Mouse (Mus musculus): ENCODE data around the gene Pzp. TPM values are rescaled to one million over a fixed set of nuclear protein-coding genes. Genes with fewer than 3 reads are reported as not detected.

Gene Pzp
- total and polyA plus RNA-seq, 3 experiments, result not detected

GRCm38 (mm10) chr6:128504743-128505142 is 21.8 kb downstream of the Pzp start:
- in situ Hi-C loops (cut with MboI; ENCODE audit: low pct_ligation_motif_present, low pct_unique_long_range_greater_than_20kb, low sequenced_read_pairs), result no loop called here
- Histone ChIP-seq H3K4me3 (replicated peaks in 1 of 3; ENCODE audit: low read depth in 2 of 3, low read length in 2 of 3, poor library complexity in 1 of 3) (no peak overlapping the region), H3K36me3 (replicated peaks in 1 of 2; ENCODE audit: control insufficient read depth in 1 of 2, insufficient read depth in 1 of 2, low read length in 1 of 2) (no peaks in the 10 kb centered on the region), H3K79me2 (replicated peaks; ENCODE audit: control insufficient read depth, extremely low read depth, insufficient read depth, poor library complexity, severe bottlenecking) (no peaks in the 10 kb centered on the region), H3K9ac (ENCODE audit: insufficient read depth, low read depth) (no peak overlapping the region), H3K27ac (ENCODE audit: insufficient read depth, low read depth) (no peak overlapping the region), H3K9me3 (replicated peaks; ENCODE audit: low read length) (no peaks in the 10 kb centered on the region), H3K4me1 (ENCODE audit: control insufficient read depth in 1 of 2, insufficient read depth in 2 of 2) (no peaks in the 10 kb centered on the region), H3K4me2 (ENCODE audit: insufficient read depth, low read depth, poor library complexity, severe bottlenecking) (no peak overlapping the region), H3K27me3 (replicated peaks) (no peaks in the 10 kb centered on the region)
- dilution Hi-C loops (cut with MboI; ENCODE audit: extremely low pct_ligation_motif_present, extremely low pct_unique_long_range_greater_than_20kb, low sequenced_read_pairs), result no loop called here
- DNase-seq (ENCODE audit: extremely low read depth), result no peak
- TF ChIP-seq ZMIZ1 (IDR thresholded peaks at IDR 0.05; ENCODE audit: low read depth, low read length) (no peak), SMC3 (IDR thresholded peaks at IDR 0.05; ENCODE audit: low read depth, low read length) (no peak), RAD21 (IDR thresholded peaks at IDR 0.05; ENCODE audit: low read depth, low read length) (no peak), JUN (IDR thresholded peaks at IDR 0.05; ENCODE audit: insufficient read depth, low read depth, low read length) (no peak), SIN3A (IDR thresholded peaks at IDR 0.05; ENCODE audit: low read length) (no peak), KAT2A (IDR thresholded peaks at IDR 0.05; ENCODE audit: insufficient replicate concordance, low read length) (no peak), ZKSCAN1 (IDR thresholded peaks at IDR 0.05; ENCODE audit: borderline replicate concordance, low read depth, low read length) (no peak), NRF1 (IDR thresholded peaks at IDR 0.05; ENCODE audit: low read depth, low read length) (no peak), TCF12 (IDR thresholded peaks at IDR 0.05; ENCODE audit: low read depth, low read length) (no peak), EP300 (IDR thresholded peaks at IDR 0.05; ENCODE audit: low read length) (no peak), IRF4 (IDR thresholded peaks at IDR 0.05; ENCODE audit: low read depth, low read length) (no peak), MAFK (IDR thresholded peaks at IDR 0.05; ENCODE audit: insufficient replicate concordance, low read length) (no peak), GABPA (IDR thresholded peaks at IDR 0.05; ENCODE audit: insufficient replicate concordance, low read depth, low read length) (no peak), CHD1 (IDR thresholded peaks at IDR 0.05; ENCODE audit: low read depth, low read length) (no peak), MAX (IDR thresholded peaks at IDR 0.05; ENCODE audit: low read length) (no peak)

GRCm38 (mm10) chr6:128495346-128495745 is 31.2 kb downstream of the Pzp start:
- TF ChIP-seq POLR2AphosphoS2 (IDR thresholded peaks at IDR 0.05; ENCODE audit: low read depth, low read length) (no peak), NRF1 (IDR thresholded peaks at IDR 0.05; ENCODE audit: low read depth, low read length) (no peak), CHD1 (IDR thresholded peaks at IDR 0.05; ENCODE audit: low read depth, low read length) (no peak), ZMIZ1 (IDR thresholded peaks at IDR 0.05; ENCODE audit: low read depth, low read length) (no peak), ZKSCAN1 (IDR thresholded peaks at IDR 0.05; ENCODE audit: borderline replicate concordance, low read depth, low read length) (no peak), MAX (IDR thresholded peaks at IDR 0.05; ENCODE audit: low read length) (no peak), ELF1 (IDR thresholded peaks at IDR 0.05; ENCODE audit: low read depth, low read length) (no peak)
- no peak for DNase-seq (ENCODE audit: extremely low read depth)
- Histone ChIP-seq H3K27me3 (replicated peaks) (no peaks in the 10 kb centered on the region), H3K4me1 (ENCODE audit: control insufficient read depth in 1 of 2, insufficient read depth in 2 of 2) (no peaks in the 10 kb centered on the region), H3K27ac (ENCODE audit: insufficient read depth, low read depth) (no peak overlapping the region), H3K4me2 (ENCODE audit: insufficient read depth, low read depth, poor library complexity, severe bottlenecking) (no peak overlapping the region), H3K4me3 (replicated peaks in 1 of 3; ENCODE audit: low read depth in 2 of 3, low read length in 2 of 3, poor library complexity in 1 of 3) (no peak overlapping the region), H3K79me2 (replicated peaks; ENCODE audit: control insufficient read depth, extremely low read depth, insufficient read depth, poor library complexity, severe bottlenecking) (no peaks in the 10 kb centered on the region), H3K9ac (ENCODE audit: insufficient read depth, low read depth) (no peak overlapping the region), H3K36me3 (replicated peaks in 1 of 2; ENCODE audit: control insufficient read depth in 1 of 2, insufficient read depth in 1 of 2, low read length in 1 of 2) (no peaks in the 10 kb centered on the region), H3K9me3 (replicated peaks; ENCODE audit: low read length) (no peaks in the 10 kb centered on the region)
- dilution Hi-C loops (cut with MboI; ENCODE audit: extremely low pct_ligation_motif_present, extremely low pct_unique_long_range_greater_than_20kb, low sequenced_read_pairs) (no loop called here), in situ Hi-C loops (cut with MboI; ENCODE audit: low pct_ligation_motif_present, low pct_unique_long_range_greater_than_20kb, low sequenced_read_pairs) (no loop called here)
